Mouse (Mus musculus) MEL (cell line): Measurements from ENCODE around the gene Atpaf1. TPM values are rescaled to one million over a fixed set of nuclear protein-coding genes. Genes with fewer than 3 reads are reported as not detected.

Experiments used
- DNase-seq: peaks from one replicate; pipeline ENCODE4 v3.0.0; 2011; ENCODE audit warnings: low read depth, low spot score
- H3K27ac ChIP-seq: 2 replicates; pipeline ENCODE4 v1.5.1; 2012; ENCODE audit warnings: low read depth, mild to moderate bottlenecking, control low read depth, low read length, moderate library complexity; ENCODE audit not compliant: control insufficient read depth
- H3K27me3 ChIP-seq, 2 experiments: fragments of 150-350 bp in 1 of 2; sonication (generic) in 1 of 2; 2 replicates each; pipeline ENCODE4 v1.6.1; 2012; ENCODE audit warnings: low read length in 2 of 2, mild to moderate bottlenecking in 2 of 2, improper control_type of control experiment in 1 of 2, moderate library complexity in 1 of 2; ENCODE audit not compliant: insufficient read depth in 2 of 2, control insufficient read depth in 1 of 2
- H3K36me3 ChIP-seq, 2 experiments: 2 replicates each; pipeline ENCODE4 v1.6.1; 2012 to 2014; ENCODE audit warnings: low read length in 2 of 2, improper control_type of control experiment in 1 of 2, inconsistent platforms in 1 of 2, mild to moderate bottlenecking in 1 of 2; ENCODE audit not compliant: insufficient read depth in 2 of 2, control insufficient read depth in 1 of 2
- H3K4me1 ChIP-seq, 2 experiments: fragments of 150-350 bp in 1 of 2; sonication (generic) in 1 of 2; 2 replicates each; pipeline ENCODE4 v1.6.1; 2012; ENCODE audit warnings: low read length in 2 of 2, improper control_type of control experiment in 1 of 2, mild to moderate bottlenecking in 1 of 2; ENCODE audit not compliant: insufficient read depth in 2 of 2, control insufficient read depth in 1 of 2
- H3K4me3 ChIP-seq, 2 experiments: fragments of 150-350 bp in 1 of 2; sonication (generic) in 1 of 2; 2 replicates each; pipeline ENCODE4 v1.5.1; 2012; ENCODE audit warnings: low read depth in 2 of 2, low read length in 2 of 2, mild to moderate bottlenecking in 2 of 2, moderate library complexity in 2 of 2, control low read depth in 1 of 2, improper control_type of control experiment in 1 of 2; ENCODE audit not compliant: control insufficient read depth in 1 of 2, insufficient read depth in 1 of 2
- H3K79me2 ChIP-seq: 2 replicates; pipeline ENCODE4 v1.6.1; 2012; ENCODE audit warnings: mild to moderate bottlenecking, low read length, moderate library complexity; ENCODE audit not compliant: control insufficient read depth, poor library complexity, insufficient read depth
- H3K9ac ChIP-seq: 2 replicates; pipeline ENCODE4 v1.6.1; 2012; ENCODE audit warnings: low read depth, mild to moderate bottlenecking, control low read depth, low read length, moderate library complexity; ENCODE audit not compliant: control insufficient read depth, poor library complexity, severe bottlenecking
- H3K9me3 ChIP-seq: fragments of 150-350 bp; sonication (generic); replicated peaks from 2 replicates; pipeline ENCODE4 v1.6.1; 2012; ENCODE audit warnings: mild to moderate bottlenecking, low read length, improper control_type of control experiment, moderate library complexity; ENCODE audit not compliant: insufficient read depth
- BHLHE40 ChIP-seq: IDR thresholded peaks from 2 replicates; pipeline ENCODE4 v1.6.1; 2012; ENCODE audit warnings: low read depth, mild to moderate bottlenecking, inconsistent platforms, low read length, improper control_type of control experiment, borderline replicate concordance
- CHD1 ChIP-seq: IDR thresholded peaks from 2 replicates; pipeline ENCODE4 v1.6.1; 2012; ENCODE audit warnings: low read depth, mild to moderate bottlenecking, inconsistent platforms, low read length, improper control_type of control experiment
- CHD2 ChIP-seq: IDR thresholded peaks from 2 replicates; pipeline ENCODE4 v1.6.1; 2011; ENCODE audit warnings: low read length, improper control_type of control experiment
- CTCF ChIP-seq, 3 experiments: IDR thresholded peaks in 2 of 3; conservative IDR thresholded peaks in 1 of 3; 2 replicates each; pipeline ENCODE4 v1.5.1; 2011 to 2012; ENCODE audit warnings: low read length in 3 of 3, low read depth in 2 of 3, mild to moderate bottlenecking in 2 of 3, improper control_type of control experiment in 1 of 3, inconsistent platforms in 1 of 3, mixed read lengths in 1 of 3, moderate library complexity in 1 of 3; ENCODE audit not compliant: control insufficient read depth in 1 of 3, insufficient read depth in 1 of 3, poor library complexity in 1 of 3, severe bottlenecking in 1 of 3
- ELF1 ChIP-seq: IDR thresholded peaks from 2 replicates; pipeline ENCODE4 v1.6.1; 2014; ENCODE audit warnings: low read depth, mild to moderate bottlenecking, inconsistent platforms, low read length, improper control_type of control experiment, moderate library complexity
- EP300 ChIP-seq, 2 experiments: IDR thresholded peaks; 2 replicates each; pipeline ENCODE4 v1.6.1; 2011; ENCODE audit warnings: improper control_type of control experiment in 2 of 2, low read length in 2 of 2, low read depth in 1 of 2, mild to moderate bottlenecking in 1 of 2
- JUND ChIP-seq: IDR thresholded peaks from 2 replicates; pipeline ENCODE4 v1.6.1; 2011; ENCODE audit warnings: low read depth, mild to moderate bottlenecking, improper control_type of control experiment, low read length
- KAT2A ChIP-seq: conservative IDR thresholded peaks from 2 replicates; pipeline ENCODE4 v1.6.1; 2012; ENCODE audit warnings: low read depth, low read length, improper control_type of control experiment, inconsistent platforms
- MAFK ChIP-seq: IDR thresholded peaks from 2 replicates; pipeline ENCODE4 v1.6.1; 2011; ENCODE audit warnings: low read depth, mild to moderate bottlenecking, low read length, improper control_type of control experiment, borderline replicate concordance
- MAX ChIP-seq: IDR thresholded peaks from 2 replicates; pipeline ENCODE4 v1.6.1; 2011; ENCODE audit warnings: low read length, improper control_type of control experiment
- MAZ ChIP-seq: IDR thresholded peaks from 2 replicates; pipeline ENCODE4 v1.6.1; 2012; ENCODE audit warnings: low read depth, mild to moderate bottlenecking, inconsistent platforms, low read length, improper control_type of control experiment
- MEF2A ChIP-seq: IDR thresholded peaks from 2 replicates; pipeline ENCODE4 v1.6.1; 2014; ENCODE audit warnings: low read depth, mild to moderate bottlenecking, inconsistent platforms, low read length, improper control_type of control experiment; ENCODE audit not compliant: poor library complexity, insufficient replicate concordance, severe bottlenecking; ENCODE audit errors: extremely low read depth
- MXI1 ChIP-seq: IDR thresholded peaks from 2 replicates; pipeline ENCODE4 v1.6.1; 2011; ENCODE audit warnings: mild to moderate bottlenecking, low read depth, low read length, improper control_type of control experiment
- MYB ChIP-seq: IDR thresholded peaks from 2 replicates; pipeline ENCODE4 v1.6.1; 2011; ENCODE audit warnings: mild to moderate bottlenecking, low read depth, low read length, improper control_type of control experiment
- MYC ChIP-seq: IDR thresholded peaks from 2 replicates; pipeline ENCODE4 v1.6.1; 2011; ENCODE audit warnings: low read depth, mild to moderate bottlenecking, low read length, improper control_type of control experiment, moderate library complexity
- NELFE ChIP-seq: IDR thresholded peaks from 2 replicates; pipeline ENCODE4 v1.6.1; 2011; ENCODE audit warnings: low read depth, low read length, improper control_type of control experiment
- NRF1 ChIP-seq: IDR thresholded peaks from 2 replicates; pipeline ENCODE4 v1.6.1; 2014; ENCODE audit warnings: low read depth, mild to moderate bottlenecking, inconsistent platforms, low read length, improper control_type of control experiment, moderate library complexity; ENCODE audit not compliant: poor library complexity, insufficient read depth, severe bottlenecking
- POLR2A ChIP-seq, 2 experiments: IDR thresholded peaks; 2 replicates each; pipeline ENCODE4 v1.6.1; 2011 to 2012; ENCODE audit warnings: low read length in 2 of 2, mild to moderate bottlenecking in 2 of 2, control low read depth in 1 of 2, improper control_type of control experiment in 1 of 2, low read depth in 1 of 2, moderate library complexity in 1 of 2; ENCODE audit not compliant: control insufficient read depth in 1 of 2, insufficient read depth in 1 of 2, poor library complexity in 1 of 2
- POLR2AphosphoS2 ChIP-seq: IDR thresholded peaks from 2 replicates; pipeline ENCODE4 v1.6.1; 2011; ENCODE audit warnings: low read length, improper control_type of control experiment
- POLR2AphosphoS5 ChIP-seq: IDR thresholded peaks from 2 replicates; pipeline ENCODE4 v1.6.1; 2012; ENCODE audit warnings: low read depth, borderline replicate concordance, mild to moderate bottlenecking, inconsistent platforms, low read length, moderate library complexity, mixed read lengths
- RAD21 ChIP-seq: IDR thresholded peaks from 2 replicates; pipeline ENCODE4 v1.6.1; 2011; ENCODE audit warnings: mild to moderate bottlenecking, low read depth, low read length, improper control_type of control experiment
- RCOR1 ChIP-seq: IDR thresholded peaks from 2 replicates; pipeline ENCODE4 v1.6.1; 2012; ENCODE audit warnings: low read depth, mild to moderate bottlenecking, inconsistent platforms, low read length, improper control_type of control experiment
- SMC3 ChIP-seq: IDR thresholded peaks from 2 replicates; pipeline ENCODE4 v1.6.1; 2011; ENCODE audit warnings: low read depth, low read length, improper control_type of control experiment
- TAL1 ChIP-seq: IDR thresholded peaks from 2 replicates; pipeline ENCODE4 v1.6.1; 2012; ENCODE audit warnings: mild to moderate bottlenecking, inconsistent platforms, low read length, moderate library complexity, mixed read lengths
- TBP ChIP-seq: IDR thresholded peaks from 2 replicates; pipeline ENCODE4 v1.8.0; 2011; ENCODE audit warnings: low read depth, low read length, improper control_type of control experiment
- UBTF ChIP-seq: IDR thresholded peaks from 2 replicates; pipeline ENCODE4 v1.6.1; 2012; ENCODE audit warnings: low read depth, mild to moderate bottlenecking, inconsistent platforms, low read length, improper control_type of control experiment, moderate library complexity, borderline replicate concordance; ENCODE audit not compliant: insufficient read depth
- USF1 ChIP-seq: IDR thresholded peaks from 2 replicates; pipeline ENCODE4 v1.6.1; 2014; ENCODE audit warnings: low read depth, mild to moderate bottlenecking, inconsistent platforms, low read length, improper control_type of control experiment, moderate library complexity
- USF2 ChIP-seq, 2 experiments: IDR thresholded peaks; 2 replicates each; pipeline ENCODE4 v1.6.1; 2011 to 2012; ENCODE audit warnings: improper control_type of control experiment in 2 of 2, low read length in 2 of 2, borderline replicate concordance in 1 of 2, inconsistent platforms in 1 of 2, low read depth in 1 of 2, mild to moderate bottlenecking in 1 of 2; ENCODE audit not compliant: insufficient read depth in 1 of 2
- ZC3H11A ChIP-seq: IDR thresholded peaks from 2 replicates; pipeline ENCODE4 v1.6.1; 2012; ENCODE audit warnings: low read depth, mild to moderate bottlenecking, inconsistent platforms, low read length, improper control_type of control experiment
- ZMIZ1 ChIP-seq: IDR thresholded peaks from 2 replicates; pipeline ENCODE4 v1.6.1; 2012; ENCODE audit warnings: low read depth, mild to moderate bottlenecking, inconsistent platforms, low read length, improper control_type of control experiment, moderate library complexity
- ZNF384 ChIP-seq: IDR thresholded peaks from 2 replicates; pipeline ENCODE4 v1.6.1; 2012; ENCODE audit warnings: low read depth, mild to moderate bottlenecking, inconsistent platforms, low read length, improper control_type of control experiment
- polyA plus RNA-seq, 2 experiments: library from polyadenylated mRNA; stranded (reverse) in 1 of 2; unstranded in 1 of 2; fragments of >175 nt in 1 of 2; fragments of >200 nt in 1 of 2; gene quantifications; 2 replicates each; pipeline versions ENCODE4 v1.2.1 to v1.2.4; 2012; ENCODE audit warnings: low replicate concordance in 2 of 2, low read depth in 1 of 2; ENCODE audit not compliant: insufficient read length in 2 of 2, insufficient read depth in 1 of 2, missing spikeins in 1 of 2
- total RNA-seq: library from RNA; depleted of rRNA; stranded (reverse); fragments of 300-350 nt; gene quantifications from 2 replicates; pipeline ENCODE4 v1.2.3, GENCODE M21; 2012

Gene Atpaf1
- total and polyA plus RNA-seq, 3 experiments: 23.4 to 24.5 TPM; not detected in 1

DNA sequence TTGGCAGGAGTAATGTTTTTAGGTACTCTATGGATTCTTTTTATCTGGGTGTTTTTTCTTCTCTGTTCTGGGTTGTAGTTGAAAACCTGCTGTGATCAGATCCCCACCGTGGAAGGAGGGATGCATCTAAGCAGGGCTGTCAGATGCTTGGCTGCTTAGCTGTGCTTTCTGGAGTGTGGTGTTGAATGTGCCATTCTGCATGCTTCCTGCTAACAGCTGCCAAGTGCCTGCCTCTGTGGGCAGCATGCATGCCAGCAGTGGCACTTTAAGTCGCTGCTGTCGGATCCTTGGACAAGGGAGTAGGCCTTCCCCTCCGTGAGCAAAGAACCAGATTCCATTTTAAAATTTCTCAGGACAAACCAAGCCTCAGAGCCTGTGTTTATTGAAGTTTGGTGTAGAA is 71.0 kb downstream of the Atpaf1 start:
- Histone ChIP-seq H3K9me3 (no peaks in the 10 kb centered on the region), H3K27ac (peak overlapping the region; percentile 56), H3K4me3 (no peak overlapping the region), H3K4me1 (peaks cover 23 to 37% of the 10 kb centered on the region in 2 experiments), H3K9ac (no peak overlapping the region), H3K79me2 (no peaks in the 10 kb centered on the region), H3K36me3 (peaks cover 6 to 28% of the 10 kb centered on the region in 2 experiments), H3K27me3 (no peaks in the 10 kb centered on the region)
- TF ChIP-seq MEF2A (no peak), SMC3 (no peak), MAFK (no peak)
- DNase-seq: no peak

DNA sequence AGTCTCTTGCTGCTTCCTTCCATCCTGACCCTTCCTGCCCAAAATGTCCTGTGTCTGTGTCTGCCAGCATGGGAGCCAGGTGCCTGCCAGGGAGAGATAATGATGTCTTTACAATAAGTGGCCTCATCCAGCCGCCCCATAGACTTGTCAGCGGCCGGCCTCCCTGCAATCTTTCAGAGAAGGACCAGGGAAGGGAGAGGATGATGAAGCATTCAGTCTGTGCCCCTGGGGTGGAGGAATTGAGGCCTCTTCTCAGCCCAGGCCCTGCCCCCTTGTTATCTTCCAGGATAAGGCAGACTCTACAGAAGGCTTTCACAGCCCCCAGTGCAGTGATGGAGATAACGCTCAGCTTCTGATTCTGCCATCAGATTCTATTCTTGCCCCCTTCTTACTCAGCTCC is 71.7 kb downstream of the Atpaf1 start:
- Histone ChIP-seq H3K79me2 (no peaks in the 10 kb centered on the region), H3K27me3 (no peaks in the 10 kb centered on the region), H3K9me3 (no peaks in the 10 kb centered on the region), H3K27ac (peak overlapping the region; percentile 68), H3K4me1 (peaks cover 23 to 37% of the 10 kb centered on the region in 2 experiments), H3K4me3 (no peak overlapping the region), H3K9ac (0 out of 2 replicates have a peak overlapping the region, but pooled peaks have one; percentile 1), H3K36me3 (peaks cover 6 to 28% of the 10 kb centered on the region in 2 experiments)
- DNase-seq: peak; percentile 49
- no peak for TF ChIP-seq UBTF
- TF ChIP-seq RAD21: no peak
- no peak for TF ChIP-seq MEF2A
- TF ChIP-seq KAT2A: no peak
- no peak for TF ChIP-seq CHD1
- no peak for TF ChIP-seq BHLHE40
- no peak for TF ChIP-seq MYC
- TF ChIP-seq SMC3: no peak
- no peak for TF ChIP-seq CTCF (IDR thresholded peaks at IDR 0.05 in 2 of 3, conservative IDR thresholded peaks at IDR 0.05 in 1 of 3; ENCODE audit: control insufficient read depth in 1 of 3, insufficient read depth in 1 of 3, low read depth in 2 of 3, low read length in 3 of 3, poor library complexity in 1 of 3, severe bottlenecking in 1 of 3)
- no peak for TF ChIP-seq MAFK
- TF ChIP-seq EP300 (IDR thresholded peaks at IDR 0.05; ENCODE audit: low read depth in 1 of 2, low read length in 2 of 2): peak; percentile 53 to 73; a peak in 3 of 4 replicates
- TF ChIP-seq USF2 (IDR thresholded peaks at IDR 0.05; ENCODE audit: borderline replicate concordance in 1 of 2, insufficient read depth in 1 of 2, low read depth in 1 of 2, low read length in 2 of 2): no peak
- no peak for TF ChIP-seq MYB
- no peak for TF ChIP-seq NELFE
- TF ChIP-seq RCOR1: peak; percentile 84
- TF ChIP-seq TAL1: peak; percentile 54
- no peak for TF ChIP-seq ELF1
- no peak for TF ChIP-seq ZMIZ1
- TF ChIP-seq POLR2A (IDR thresholded peaks at IDR 0.05; ENCODE audit: control insufficient read depth in 1 of 2, insufficient read depth in 1 of 2, low read depth in 1 of 2, low read length in 2 of 2, poor library complexity in 1 of 2): no peak
- no peak for TF ChIP-seq ZNF384
- no peak for TF ChIP-seq ZC3H11A
- TF ChIP-seq CHD2: no peak
- TF ChIP-seq USF1: no peak
- TF ChIP-seq MXI1: no peak
- peak; percentile 85 for TF ChIP-seq TBP
- TF ChIP-seq MAZ: peak; percentile 77; the same call in 1 of the 2 replicates
- no peak for TF ChIP-seq JUND
- no peak for TF ChIP-seq POLR2AphosphoS5
- no peak for TF ChIP-seq MAX
- no peak for TF ChIP-seq POLR2AphosphoS2
- no peak for TF ChIP-seq NRF1
